ENCODE assay signal across 9 mouse cellular contexts in genomic region chr2:125189197-125189596, GRCm38 (mm10). TPM values are rescaled to one million over a fixed set of nuclear protein-coding genes. Genes with fewer than 3 reads are reported as not detected.
DNase-seq lines count a peak whose midpoint lies in the region; ATAC-seq and TF ChIP-seq lines count a peak whose summit lies in the region.
"Had no signal": no experiment of that assay in that cellular context is flagged by ENCODE, and none has a peak within 500 bp of the region (broad histone marks: within the 10 kb centered on the region; RNA-seq: fewer than 3 reads in every experiment).

No protein-coding gene starts in this region.

- H3K9me3 ChIP-seq in G1E (replicated peaks), result peaks cover 5% of the 10 kb centered on the region
- no peaks in the 10 kb centered on the region for H3K9me3 ChIP-seq in forebrain, embryonic 14.5 days (replicated peaks; ENCODE audit: control insufficient read depth, low read length)
- H3K9me3 ChIP-seq in limb, embryonic 10.5 days (replicated peaks), result no peaks in the 10 kb centered on the region
- H3K9me3 ChIP-seq: liver, embryonic 15.5 days had no signal

- H3K4me3 ChIP-seq in C2C12 (ENCODE audit: insufficient read depth, poor library complexity, severe bottlenecking) (no peak overlapping the region), G1E (ENCODE audit: low read depth, low read length) (no peak overlapping the region)
- H3K4me3 ChIP-seq in forebrain, embryonic 14.5 days (ENCODE audit: low read depth, low read length), result no peak overlapping the region
- H3K4me3 ChIP-seq in limb, embryonic 10.5 days, result no peak overlapping the region
- H3K4me3 ChIP-seq: liver, embryonic 15.5 days had no signal

- TF ChIP-seq CTCF in C2C12 (IDR thresholded peaks at IDR 0.05; ENCODE audit: control insufficient read depth, insufficient read depth, insufficient read length) (peak; percentile 48), G1E (IDR thresholded peaks at IDR 0.05; ENCODE audit: low read depth, low read length) (peak; percentile 92)

- no peaks in the 10 kb centered on the region for H3K36me3 ChIP-seq in C2C12 (ENCODE audit: control insufficient read depth, insufficient read depth)
- no peaks in the 10 kb centered on the region for H3K36me3 ChIP-seq in G1E (replicated peaks)
- H3K36me3 ChIP-seq in forebrain, embryonic 14.5 days (ENCODE audit: control insufficient read depth, insufficient read depth, low read length), result no peaks in the 10 kb centered on the region
- no peaks in the 10 kb centered on the region for H3K36me3 ChIP-seq in limb, embryonic 10.5 days
- H3K36me3 ChIP-seq: liver, embryonic 15.5 days had no signal

- no peak overlapping the region for H3K9ac ChIP-seq in forebrain, embryonic 14.5 days (ENCODE audit: low read length)
- H3K9ac ChIP-seq: liver, embryonic 15.5 days had no signal

- no peak overlapping the region for H3K27ac ChIP-seq in forebrain, embryonic 14.5 days (ENCODE audit: low read depth, low read length)
- H3K27ac ChIP-seq in limb, embryonic 10.5 days, result no peak overlapping the region
- H3K27ac ChIP-seq: liver, embryonic 15.5 days had no signal

- no peak overlapping the region for H3ac ChIP-seq in C2C12 (ENCODE audit: control insufficient read depth, insufficient read length, low read depth)

- no peaks in the 10 kb centered on the region for H3K79me2 ChIP-seq in C2C12 (ENCODE audit: control insufficient read depth, insufficient read depth)

- no peaks in the 10 kb centered on the region for H3K79me3 ChIP-seq in C2C12 (ENCODE audit: low read depth)

- no peaks in the 10 kb centered on the region; the same call in 1 of the 2 replicates for H3K4me1 ChIP-seq in G1E (ENCODE audit: insufficient read depth, low read depth, low read length)
- H3K4me1 ChIP-seq in forebrain, embryonic 14.5 days (ENCODE audit: control insufficient read depth, insufficient read depth, low read length), result no peaks in the 10 kb centered on the region
- no peaks in the 10 kb centered on the region for H3K4me1 ChIP-seq in limb, embryonic 10.5 days
- H3K4me1 ChIP-seq: liver, embryonic 15.5 days had no signal

- DNase-seq in G1E (ENCODE audit: low spot score), result peak; percentile 13
- peak; percentile 51 for DNase-seq in cerebellum, adult 11 months
- DNase-seq in forebrain, embryonic 14.5 days (ENCODE audit: low spot score), result peak; percentile 76
- DNase-seq in kidney, adult 8-10 months, result peak; percentile 26 to 73
- DNase-seq in limb, embryonic 10.5 days (ENCODE audit: low spot score), result peak; percentile 68
- DNase-seq in ovary, postnatal 14 days (ENCODE audit: low spot score), result peak; percentile 56
- DNase-seq in thymus, postnatal 4 days, result peak; percentile 64

- ATAC-seq in G1E (ENCODE audit: extremely low read depth, insufficient number of reproducible peaks, low FRiP score, poor library complexity, severe bottlenecking), result peak; percentile 77
- ATAC-seq in forebrain, embryonic 14.5 days, result peak; percentile 70

- H3K27me3 ChIP-seq in C2C12 (ENCODE audit: control insufficient read depth, insufficient read depth, insufficient read length), result no peaks in the 10 kb centered on the region
- H3K27me3 ChIP-seq in G1E (ENCODE audit: insufficient read depth, low read length), result no peaks in the 10 kb centered on the region; the same call in 1 of the 2 replicates
- no peaks in the 10 kb centered on the region for H3K27me3 ChIP-seq in forebrain, embryonic 14.5 days (replicated peaks; ENCODE audit: control insufficient read depth, insufficient read depth, low read length)
- H3K27me3 ChIP-seq in limb, embryonic 10.5 days (ENCODE audit: low read depth, poor library complexity, severe bottlenecking), result no peaks in the 10 kb centered on the region
- H3K27me3 ChIP-seq: liver, embryonic 15.5 days had no signal

- no peak overlapping the region for H3K4me2 ChIP-seq in forebrain, embryonic 14.5 days (ENCODE audit: low read length)
- H3K4me2 ChIP-seq: liver, embryonic 15.5 days had no signal

- whole genome bisulfite sequencing in forebrain, embryonic 14.5 days, result 2% methylated on average over 2 of the region's 2 CpGs
- WGBS in limb, embryonic 10.5 days, result 3% methylated on average over 2 of the region's 2 CpGs

TF ChIP-seq in C2C12, 6 proteins besides CTCF, POLR2A, EP300 and RAD21:
- TF ChIP-seq CEBPB (IDR thresholded peaks at IDR 0.05; ENCODE audit: low read depth) (no peak), USF1 (IDR thresholded peaks at IDR 0.05; ENCODE audit: low read depth) (no peak), MYOG (IDR thresholded peaks at IDR 0.05; ENCODE audit: control insufficient read depth, extremely low read depth, insufficient read length) (no peak), MYOD1 (IDR thresholded peaks at IDR 0.05; ENCODE audit: control insufficient read depth, insufficient read length, low read depth) (no peak), MAX (IDR thresholded peaks at IDR 0.05) (no peak), FOSL1 (IDR thresholded peaks at IDR 0.05; ENCODE audit: insufficient read depth, low read length, poor library complexity, severe bottlenecking) (no peak)
TF ChIP-seq in C2C12: peak in this region for 0.

RNA-seq across cellular contexts. Expression of gene Slc12a1, which starts 36.9 kb away (rescaled TPM):
- not detected for polyA plus RNA-seq in C2C12 (2012; fragmentation: generic; extraction: Trizol)
- not detected in 2 replicates for total RNA-seq in G1E (2014; fragmentation: Nextera tagmentation)
- total RNA-seq in G1E (2017), result under 0.01 and 0.06 TPM in 2 replicates
- polyA plus RNA-seq in G1E (2012), result not detected in 2 replicates
- polyA plus RNA-seq in forebrain, embryonic 14.5 days (2014; fragmentation: Nextera tagmentation; extraction: Ambion mirVana), result 0.05 TPM in 1 of 2 replicates, not detected in the other
- not detected in 2 replicates for polyA plus RNA-seq in limb, embryonic 10.5 days (2016; fragmentation: Nextera tagmentation; extraction: Ambion mirVana)
- polyA plus RNA-seq: liver, embryonic 15.5 days had no signal

RNA-seq across cellular contexts. Expression of gene Ctxn2, which starts 52.7 kb away (rescaled TPM):
- polyA plus RNA-seq in C2C12 (2012; fragmentation: generic; extraction: Trizol), result not detected
- not detected in 2 replicates for total RNA-seq in G1E (2014; fragmentation: Nextera tagmentation)
- total RNA-seq in G1E (2017), result not detected in 2 replicates
- not detected in 2 replicates for polyA plus RNA-seq in G1E (2012)
- 4.6 and 8.0 TPM in 2 replicates for polyA plus RNA-seq in forebrain, embryonic 14.5 days (2014; fragmentation: Nextera tagmentation; extraction: Ambion mirVana)
- not detected in 2 replicates for polyA plus RNA-seq in limb, embryonic 10.5 days (2016; fragmentation: Nextera tagmentation; extraction: Ambion mirVana)
- polyA plus RNA-seq: liver, embryonic 15.5 days had no signal

RNA-seq across cellular contexts. Expression of gene Dut, which starts 57.8 kb away (rescaled TPM):
- polyA plus RNA-seq in C2C12 (2012; fragmentation: generic; extraction: Trizol) (99.9 TPM), G1E (2012) (113 and 139 TPM in 2 replicates)
- total RNA-seq in G1E (2014; fragmentation: Nextera tagmentation) (75.5 and 91.7 TPM in 2 replicates), G1E (2017) (161 and 165 TPM in 2 replicates)
- 127 and 151 TPM in 2 replicates for polyA plus RNA-seq in forebrain, embryonic 14.5 days (2014; fragmentation: Nextera tagmentation; extraction: Ambion mirVana)
- 257 and 309 TPM in 2 replicates for polyA plus RNA-seq in limb, embryonic 10.5 days (2016; fragmentation: Nextera tagmentation; extraction: Ambion mirVana)

Comparison
In these comparisons a context has a peak if more than half of its experiments do, and no peak if none do; other contexts are left out.
1. DNase-seq: peak in every context shown above with its lines; median percentile 76 in forebrain, embryonic 14.5 days; 68 in limb, embryonic 10.5 days; 64 in thymus, postnatal 4 days; 56 in ovary, postnatal 14 days; 51 in cerebellum, adult 11 months; 50 in kidney, adult 8-10 months; 13 in G1E.